ENCODE assay signal across 26 mouse cellular contexts in genomic region chr2:105815170-105815569, GRCm38 (mm10).
DNase-seq lines count a peak whose midpoint lies in the region; ATAC-seq and TF ChIP-seq lines count a peak whose summit lies in the region.
"Had no signal": no experiment of that assay in that cellular context is flagged by ENCODE, and none has a peak within 500 bp of the region (broad histone marks: within the 10 kb centered on the region; RNA-seq: fewer than 3 reads in every experiment).

No protein-coding gene starts in this region.

- H3K9ac ChIP-seq in forebrain, embryonic 16.5 days (replicated peaks; ENCODE audit: low read depth, low read length), result no peak overlapping the region
- H3K9ac ChIP-seq in forebrain, embryonic 15.5 days (replicated peaks), result no peak overlapping the region
- no peak overlapping the region for H3K9ac ChIP-seq in heart, embryonic 12.5 days
- no peak overlapping the region for H3K9ac ChIP-seq in intestine, embryonic 14.5 days (ENCODE audit: low read length)
- H3K9ac ChIP-seq in intestine, postnatal 0 days (ENCODE audit: low read depth, low read length), result no peak overlapping the region
- no peak overlapping the region for H3K9ac ChIP-seq in heart, embryonic 16.5 days (ENCODE audit: low read length)
- H3K9ac ChIP-seq: hindbrain, embryonic 12.5 days; limb, embryonic 15.5 days; liver, embryonic 13.5 days had no signal

- H3K27ac ChIP-seq in forebrain, embryonic 16.5 days (ENCODE audit: low read length), result no peak overlapping the region
- H3K27ac ChIP-seq in forebrain, embryonic 15.5 days (replicated peaks), result no peak overlapping the region
- H3K27ac ChIP-seq in heart, embryonic 12.5 days (ENCODE audit: poor library complexity, severe bottlenecking), result no peak overlapping the region
- peak overlapping the region; percentile 16; the same call in 1 of the 2 replicates for H3K27ac ChIP-seq in intestine, embryonic 14.5 days (ENCODE audit: low read depth)
- H3K27ac ChIP-seq in intestine, postnatal 0 days (ENCODE audit: low read depth, low read length), result no peak overlapping the region
- H3K27ac ChIP-seq in heart, embryonic 16.5 days (ENCODE audit: low read length), result 0 out of 2 replicates have a peak overlapping the region, but pooled peaks have one; percentile 5
- H3K27ac ChIP-seq: hindbrain, embryonic 12.5 days; hindbrain, postnatal 0 days; limb, embryonic 10.5 days; limb, embryonic 15.5 days; liver, embryonic 13.5 days had no signal

- WGBS in forebrain, embryonic 16.5 days, result 65% methylated on average over 3 of the region's 3 CpGs
- WGBS in forebrain, embryonic 15.5 days, result 68% methylated on average over 3 of the region's 3 CpGs
- 81% methylated on average over 3 of the region's 3 CpGs for WGBS in heart, embryonic 12.5 days
- 35% methylated on average over 3 of the region's 3 CpGs for WGBS in intestine, embryonic 14.5 days
- WGBS in intestine, postnatal 0 days, result 67% methylated on average over 3 of the region's 3 CpGs
- 74% methylated on average over 3 of the region's 3 CpGs for WGBS in heart, embryonic 16.5 days

- ATAC-seq in forebrain, embryonic 16.5 days, result peak; percentile 38; the same call in 1 of the 2 replicates
- ATAC-seq in forebrain, embryonic 15.5 days (replicated peaks), result no peak; the same call in 1 of the 2 replicates
- ATAC-seq in heart, embryonic 12.5 days (ENCODE audit: insufficient number of reproducible peaks, low FRiP score), result no peak
- no peak for ATAC-seq in intestine, embryonic 14.5 days (replicated peaks; ENCODE audit: low FRiP score, low TSS enrichment, low read depth)
- no peak for ATAC-seq in intestine, postnatal 0 days
- ATAC-seq in heart, embryonic 16.5 days (replicated peaks; ENCODE audit: extremely low read depth, insufficient read depth, low FRiP score), result peak; percentile 70
- ATAC-seq: hindbrain, postnatal 0 days; intestine, embryonic 16.5 days; midbrain, embryonic 16.5 days had no signal

- H3K27me3 ChIP-seq in forebrain, embryonic 16.5 days (replicated peaks; ENCODE audit: control insufficient read depth, insufficient read depth, low read length), result no peaks in the 10 kb centered on the region; the same call in 1 of the 2 replicates
- H3K27me3 ChIP-seq in forebrain, embryonic 15.5 days, result no peaks in the 10 kb centered on the region; the same call in 1 of the 2 replicates
- H3K27me3 ChIP-seq in heart, embryonic 12.5 days (replicated peaks), result no peaks in the 10 kb centered on the region
- no peaks in the 10 kb centered on the region for H3K27me3 ChIP-seq in intestine, embryonic 14.5 days (replicated peaks; ENCODE audit: control insufficient read depth, insufficient read depth, low read length)
- no peaks in the 10 kb centered on the region for H3K27me3 ChIP-seq in intestine, postnatal 0 days (replicated peaks; ENCODE audit: control insufficient read depth, insufficient read depth, low read length)
- no peaks in the 10 kb centered on the region for H3K27me3 ChIP-seq in heart, embryonic 16.5 days (ENCODE audit: control insufficient read depth, insufficient read depth, low read length)
- H3K27me3 ChIP-seq: hindbrain, embryonic 12.5 days; limb, embryonic 15.5 days; liver, embryonic 13.5 days had no signal

- TF ChIP-seq CTCF in intestine, postnatal 0 days (IDR thresholded peaks at IDR 0.05; ENCODE audit: low read depth), result no peak

- H3K36me3 ChIP-seq in forebrain, embryonic 16.5 days (ENCODE audit: control insufficient read depth, insufficient read depth), result no peaks in the 10 kb centered on the region
- H3K36me3 ChIP-seq in forebrain, embryonic 15.5 days, result no peaks in the 10 kb centered on the region
- no peaks in the 10 kb centered on the region for H3K36me3 ChIP-seq in heart, embryonic 12.5 days
- H3K36me3 ChIP-seq in intestine, embryonic 14.5 days (ENCODE audit: control insufficient read depth, insufficient read depth, low read length), result no peaks in the 10 kb centered on the region
- no peaks in the 10 kb centered on the region for H3K36me3 ChIP-seq in intestine, postnatal 0 days (ENCODE audit: control insufficient read depth, insufficient read depth)
- no peaks in the 10 kb centered on the region for H3K36me3 ChIP-seq in heart, embryonic 16.5 days (ENCODE audit: control insufficient read depth, insufficient read depth)
- H3K36me3 ChIP-seq: hindbrain, embryonic 12.5 days; limb, embryonic 10.5 days; limb, embryonic 15.5 days; liver, embryonic 13.5 days had no signal

- peaks cover 2% of the 10 kb centered on the region; the same call in 1 of the 2 replicates for H3K4me1 ChIP-seq in forebrain, embryonic 16.5 days (replicated peaks; ENCODE audit: control insufficient read depth, insufficient read depth, low read length)
- H3K4me1 ChIP-seq in forebrain, embryonic 15.5 days, result 0 out of 2 replicates have a peak, but pooled peaks cover 2% of the 10 kb centered on the region
- no peaks in the 10 kb centered on the region for H3K4me1 ChIP-seq in heart, embryonic 12.5 days (replicated peaks)
- H3K4me1 ChIP-seq in intestine, embryonic 14.5 days (replicated peaks; ENCODE audit: control insufficient read depth, insufficient read depth, low read length), result no peaks in the 10 kb centered on the region
- no peaks in the 10 kb centered on the region for H3K4me1 ChIP-seq in intestine, postnatal 0 days (replicated peaks; ENCODE audit: control insufficient read depth, insufficient read depth, low read length)
- H3K4me1 ChIP-seq in heart, embryonic 16.5 days (ENCODE audit: control insufficient read depth, insufficient read depth, low read length), result no peaks in the 10 kb centered on the region
- H3K4me1 ChIP-seq: hindbrain, embryonic 12.5 days; limb, embryonic 10.5 days; limb, embryonic 15.5 days; liver, embryonic 13.5 days had no signal

- H3K4me3 ChIP-seq in forebrain, embryonic 16.5 days (replicated peaks; ENCODE audit: low read length), result no peak overlapping the region
- H3K4me3 ChIP-seq in forebrain, embryonic 15.5 days, result no peak overlapping the region
- no peak overlapping the region for H3K4me3 ChIP-seq in heart, embryonic 12.5 days
- no peak overlapping the region for H3K4me3 ChIP-seq in intestine, embryonic 14.5 days (ENCODE audit: low read depth, low read length)
- no peak overlapping the region for H3K4me3 ChIP-seq in intestine, postnatal 0 days (ENCODE audit: low read depth, low read length)
- no peak overlapping the region for H3K4me3 ChIP-seq in heart, embryonic 16.5 days (ENCODE audit: low read length)
- H3K4me3 ChIP-seq: hindbrain, embryonic 12.5 days; limb, embryonic 10.5 days; limb, embryonic 15.5 days; liver, embryonic 13.5 days had no signal

- no peak overlapping the region for H3K4me2 ChIP-seq in forebrain, embryonic 16.5 days (ENCODE audit: low read length)
- no peak overlapping the region for H3K4me2 ChIP-seq in forebrain, embryonic 15.5 days (replicated peaks)
- H3K4me2 ChIP-seq in heart, embryonic 12.5 days, result no peak overlapping the region
- no peak overlapping the region for H3K4me2 ChIP-seq in intestine, embryonic 14.5 days (ENCODE audit: low read length)
- no peak overlapping the region for H3K4me2 ChIP-seq in intestine, postnatal 0 days (replicated peaks; ENCODE audit: low read depth)
- H3K4me2 ChIP-seq in heart, embryonic 16.5 days (ENCODE audit: low read depth, low read length), result no peak overlapping the region
- H3K4me2 ChIP-seq: hindbrain, embryonic 12.5 days; limb, embryonic 15.5 days; liver, embryonic 13.5 days had no signal

- DNase-seq in heart, adult 18-20 months, result peak; percentile 15 to 25
- no peak for DNase-seq in intestine, embryonic 14.5 days (ENCODE audit: low spot score)
- no peak for DNase-seq in adrenal gland, adult 2 months
- DNase-seq: adrenal gland, postnatal 10 days; cerebellum, adult 8-10 months; cerebellum, postnatal 25 days; kidney, adult 9 months; kidney, postnatal 10 days; liver, embryonic 13.5 days; lung, adult 18-20 months; lung, postnatal 14 days; right cerebral cortex, postnatal 25 days; thymus, adult 2 months; thymus, postnatal 36 days had no signal

- H3K9me3 ChIP-seq in forebrain, embryonic 16.5 days (ENCODE audit: control insufficient read depth, low read length), result no peaks in the 10 kb centered on the region
- H3K9me3 ChIP-seq in forebrain, embryonic 15.5 days, result no peaks in the 10 kb centered on the region
- no peaks in the 10 kb centered on the region for H3K9me3 ChIP-seq in heart, embryonic 12.5 days (replicated peaks)
- H3K9me3 ChIP-seq in intestine, embryonic 14.5 days (ENCODE audit: control insufficient read depth, low read length), result no peaks in the 10 kb centered on the region
- H3K9me3 ChIP-seq in intestine, postnatal 0 days (ENCODE audit: control insufficient read depth), result no peaks in the 10 kb centered on the region
- no peaks in the 10 kb centered on the region for H3K9me3 ChIP-seq in heart, embryonic 16.5 days (replicated peaks; ENCODE audit: control insufficient read depth, low read length)
- H3K9me3 ChIP-seq: G1E; hindbrain, embryonic 12.5 days; limb, embryonic 10.5 days; limb, embryonic 15.5 days; liver, embryonic 13.5 days had no signal

Comparison
In these comparisons a context has a peak if more than half of its experiments do, and no peak if none do; other contexts are left out.
1. ATAC-seq: peak in forebrain, embryonic 16.5 days (single experiment) and heart, embryonic 16.5 days (single experiment); none in forebrain, embryonic 15.5 days (single experiment), heart, embryonic 12.5 days (single experiment), intestine, embryonic 14.5 days (single experiment) and intestine, postnatal 0 days (single experiment).
2. H3K27ac ChIP-seq: peak in intestine, embryonic 14.5 days (single experiment) and heart, embryonic 16.5 days (single experiment); none in forebrain, embryonic 16.5 days (single experiment), forebrain, embryonic 15.5 days (single experiment), heart, embryonic 12.5 days (single experiment) and intestine, postnatal 0 days (single experiment).
3. DNase-seq: peak in heart, adult 18-20 months (2 of 2); none in intestine, embryonic 14.5 days (single experiment) and adrenal gland, adult 2 months (single experiment).